Mouse (Mus musculus): ENCODE measurements at regions not wholly inside any gene's neighbourhood (a gene's known extent, or its start where the extent isn't known, plus 50 kb on each side); places are given as distances from the start of the nearest gene placed in this dataset.

GRCm38 (mm10) chr15:95714408-95714807, 58.6 kb upstream of the Dbx2 start:
- DNase-seq = no peak

- DNase-seq = no peak
Measured at GRCm38 (mm10) chr15:95715941-95716340, 60.2 kb upstream of the Dbx2 start.

GRCm38 (mm10) chr15:95723699-95724098, 66.9 kb upstream of the Ano6 start:
- no peak for DNase-seq

GRCm38 (mm10) chr15:95725866-95726265, 64.8 kb upstream of the Ano6 start:
- DNase-seq = peak; percentile 85

GRCm38 (mm10) chr15:95726516-95726915, 64.1 kb upstream of the Ano6 start:
- DNase-seq = peak; percentile 36

GRCm38 (mm10) chr15:95735746-95736145, 54.9 kb upstream of the Ano6 start:
- DNase-seq = no peak
